Mouse (Mus musculus): Measurements from ENCODE around the gene Kif21b.

DNA sequence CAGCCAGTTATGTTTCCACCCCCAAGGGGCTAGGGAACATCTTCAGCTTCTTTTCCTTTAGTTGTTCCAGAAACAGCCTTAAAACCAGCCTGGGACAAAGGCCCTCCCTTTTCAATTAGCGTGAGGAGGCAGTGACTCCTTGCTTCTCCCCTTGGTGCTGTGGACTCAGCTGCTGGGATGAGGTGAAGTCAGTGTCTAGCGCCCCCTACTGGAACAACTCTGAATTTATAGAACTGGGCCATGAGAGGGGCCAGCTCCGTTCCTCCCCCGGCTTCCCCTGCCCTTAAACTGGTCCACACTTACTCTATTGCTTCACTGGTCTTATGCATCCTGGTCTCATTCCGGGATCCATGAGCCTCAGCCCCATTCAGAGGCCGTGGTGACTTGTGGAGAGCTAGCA, 44.0 kb downstream of the Kif21b start:
- TF ChIP-seq CTCF (IDR thresholded peaks at IDR 0.05; ENCODE audit: borderline replicate concordance, insufficient read depth, low read depth, low read length) (peak; percentile 77), POLR2A (IDR thresholded peaks at IDR 0.05; ENCODE audit: borderline replicate concordance, insufficient read depth, low read length) (no peak)
